Mouse (Mus musculus) olfactory bulb, adult 2 months (tissue): ENCODE results near the gene Lmntd2. TPM values are rescaled to one million over a fixed set of nuclear protein-coding genes. Genes with fewer than 3 reads are reported as not detected.
A peak's percentile ranks its signal among the peaks of the same experiment; 100 is the strongest.

Source experiments
- H3K27ac ChIP-seq: fragments of 200-500 bp; 2 replicates; pipeline ENCODE4 v1.5.1; 2012; ENCODE audit warnings: low read depth, low read length; ENCODE audit not compliant: insufficient read depth
- H3K4me1 ChIP-seq: fragments of 200-500 bp; 2 replicates; pipeline ENCODE4 v1.6.1; 2012; ENCODE audit warnings: low read length; ENCODE audit not compliant: control insufficient read depth, insufficient read depth
- H3K4me3 ChIP-seq: fragments of 200-500 bp; 2 replicates; pipeline ENCODE4 v1.5.1; 2012; ENCODE audit warnings: mild to moderate bottlenecking, low read depth, low read length, moderate library complexity; ENCODE audit not compliant: insufficient read depth
- CTCF ChIP-seq: fragments of 200-500 bp; IDR thresholded peaks from 2 replicates; pipeline ENCODE4 v1.5.1; 2012; ENCODE audit warnings: low read depth, mild to moderate bottlenecking, low read length, moderate library complexity; ENCODE audit not compliant: insufficient read depth
- POLR2A ChIP-seq: fragments of 200-500 bp; IDR thresholded peaks from 2 replicates; pipeline ENCODE4 v1.6.1; 2012; ENCODE audit warnings: mild to moderate bottlenecking, low read depth, low read length, moderate library complexity; ENCODE audit not compliant: insufficient read depth
- WGBS: fragments of 180-500 bp; shearing (Covaris S2); methylation state at CpG from one replicate; pipeline ENCODE4 v1.1.7; 2018; 5-methylcytosine and 5-hydroxymethylcytosine counted together
- polyA plus RNA-seq: library from polyadenylated mRNA; stranded (reverse); fragments of >200 nt; gene quantifications from 2 replicates; pipeline ENCODE4 v1.2.4, GENCODE M21; 2012; ENCODE audit warnings: low replicate concordance; ENCODE audit not compliant: missing spikeins, insufficient read depth, insufficient read length

Gene Lmntd2
- polyA plus RNA-seq, 1 experiment: not detected

GRCm38 (mm10) chr7:141210137-141210536 lies 3.7 kb downstream of the Lmntd2 start:
- Histone ChIP-seq H3K4me1 (peaks cover 2% of the 10 kb centered on the region), H3K27ac (no peak overlapping the region), H3K4me3 (no peak overlapping the region)
- TF ChIP-seq POLR2A (no peak), CTCF (no peak)
- WGBS: 91% methylated on average over 12 of the region's 12 CpGs

GRCm38 (mm10) chr7:141209526-141209925 lies 4.4 kb downstream of the Lmntd2 start:
- no peaks in the 10 kb centered on the region for H3K4me1 ChIP-seq
- H3K4me3 ChIP-seq: no peak overlapping the region
- 75% methylated on average over 3 of the region's 3 CpGs for WGBS
- no peak for TF ChIP-seq CTCF
- TF ChIP-seq POLR2A: no peak
- H3K27ac ChIP-seq: no peak overlapping the region

- 94% methylated on average over 18 of the region's 18 CpGs for WGBS
- H3K4me1 ChIP-seq: no peaks in the 10 kb centered on the region
- no peak overlapping the region for H3K4me3 ChIP-seq
- TF ChIP-seq POLR2A: no peak
- TF ChIP-seq CTCF: no peak
- H3K27ac ChIP-seq: no peak overlapping the region
Observed at GRCm38 (mm10) chr7:141206182-141206937, 7.5 kb downstream of the Lmntd2 start.

GRCm38 (mm10) chr7:141205504-141205903 lies 8.4 kb downstream of the Lmntd2 start:
- H3K4me1 ChIP-seq: no peaks in the 10 kb centered on the region
- no peak overlapping the region for H3K27ac ChIP-seq
- no peak overlapping the region for H3K4me3 ChIP-seq
- WGBS: 97% methylated on average over 5 of the region's 5 CpGs
- no peak for TF ChIP-seq CTCF
- TF ChIP-seq POLR2A: no peak

- no peak for TF ChIP-seq CTCF
- no peak for TF ChIP-seq POLR2A
- H3K4me1 ChIP-seq: no peaks in the 10 kb centered on the region
- WGBS: 70% methylated on average over 3 of the region's 3 CpGs
- H3K27ac ChIP-seq: no peak overlapping the region
- H3K4me3 ChIP-seq: no peak overlapping the region
Observed at GRCm38 (mm10) chr7:141204546-141204945, 9.3 kb downstream of the Lmntd2 start.

- Histone ChIP-seq H3K4me3 (no peak overlapping the region), H3K27ac (no peak overlapping the region), H3K4me1 (peaks cover 7% of the 10 kb centered on the region)
- WGBS: 94% methylated on average over 4 of the region's 4 CpGs
- no peak for TF ChIP-seq CTCF
- TF ChIP-seq POLR2A: no peak
Observed at GRCm38 (mm10) chr7:141198121-141198520, 15.8 kb downstream of the Lmntd2 start.

GRCm38 (mm10) chr7:141196619-141197282 lies 17.1 kb downstream of the Lmntd2 start:
- H3K27ac ChIP-seq: no peak overlapping the region
- no peak for TF ChIP-seq POLR2A
- TF ChIP-seq CTCF: no peak
- peaks cover 20% of the 10 kb centered on the region for H3K4me1 ChIP-seq
- 93% methylated on average over 8 of the region's 8 CpGs for WGBS
- H3K4me3 ChIP-seq: no peak overlapping the region

GRCm38 (mm10) chr7:141195754-141196153 lies 18.1 kb downstream of the Lmntd2 start:
- Histone ChIP-seq H3K27ac (no peak overlapping the region), H3K4me1 (peaks cover 27% of the 10 kb centered on the region), H3K4me3 (no peak overlapping the region)
- TF ChIP-seq CTCF (no peak), POLR2A (no peak)
- 97% methylated on average over 2 of the region's 2 CpGs for WGBS

- under 1% methylated on average over 28 of the region's 28 CpGs for WGBS
- Histone ChIP-seq H3K4me3 (peak overlapping the region; percentile 92), H3K4me1 (peaks cover 27% of the 10 kb centered on the region), H3K27ac (peak overlapping the region; percentile 79; the same call in 1 of the 2 replicates)
- TF ChIP-seq POLR2A (no peak), CTCF (no peak)
Observed at GRCm38 (mm10) chr7:141194830-141195229, 19.1 kb downstream of the Lmntd2 start.

- Histone ChIP-seq H3K27ac (peak overlapping the region; percentile 79; the same call in 1 of the 2 replicates), H3K4me3 (peak overlapping the region; percentile 92), H3K4me1 (peaks cover 27% of the 10 kb centered on the region)
- under 1% methylated on average over 23 of the region's 23 CpGs for WGBS
- TF ChIP-seq POLR2A: no peak
- TF ChIP-seq CTCF: no peak
Observed at GRCm38 (mm10) chr7:141194409-141194808, 19.5 kb downstream of the Lmntd2 start.
